Mouse (Mus musculus) layer of hippocampus, postnatal 25 days (tissue): ENCODE data around the gene Cybb. TPM values are rescaled to one million over a fixed set of nuclear protein-coding genes. Genes with fewer than 3 reads are reported as not detected.

Source experiments
- total RNA-seq, 2 experiments: library from RNA; stranded (reverse); gene quantifications; 2 replicates each; pipeline ENCODE4 v1.2.3; 2021

Gene Cybb
- total RNA-seq, 2 experiments from 2014 or later = 0.37 to 0.99 TPM

Other genes with a start within 250 kb of the Cybb start
- not detected for gene Gm14862, start 230.9 kb downstream of the Cybb start, total RNA-seq
- 10 to 100 TPM; 12.0 to 15.8 TPM for gene Xk, start 215.0 kb downstream of the Cybb start, total RNA-seq
- 1 to 10 TPM in 1 of 2 experiments, not detected in 1; 1.0 TPM for gene H2al1m, start 204.0 kb downstream of the Cybb start, total RNA-seq
- not detected for gene H2al1k, start 137.1 kb downstream of the Cybb start, total RNA-seq
- gene H2al1o, start 84.6 kb upstream of the Cybb start, total RNA-seq = not detected
- 100 to 1,000 TPM; 125 to 131 TPM for gene Dynlt3, start 175.2 kb upstream of the Cybb start, total RNA-seq